Mouse (Mus musculus) lung, adult 2 months (tissue): Measurements from ENCODE around the gene Capn7. TPM values are rescaled to one million over a fixed set of nuclear protein-coding genes. Genes with fewer than 3 reads are reported as not detected.

ENCODE experiments used
- DNase-seq: peaks from one replicate; pipeline ENCODE4 v3.0.0; 2022
- H3K4me1 ChIP-seq: fragments of 200-500 bp; 2 replicates; pipeline ENCODE4 v1.6.1; 2011; ENCODE audit warnings: low read length; ENCODE audit not compliant: control insufficient read depth, insufficient read depth
- H3K4me3 ChIP-seq: fragments of 200-500 bp; replicated peaks from 2 replicates; pipeline ENCODE3; 2011; ENCODE audit warnings: low read depth, mild to moderate bottlenecking, control low read depth, low read length; ENCODE audit errors: extremely low read depth
- CTCF ChIP-seq: fragments of 200-500 bp; IDR thresholded peaks from 2 replicates; pipeline ENCODE4 v1.5.1; 2011; ENCODE audit warnings: mild to moderate bottlenecking, low read length, control low read depth; ENCODE audit not compliant: insufficient read depth
- POLR2A ChIP-seq: fragments of 200-500 bp; IDR thresholded peaks from 2 replicates; pipeline ENCODE4 v1.6.1; 2011; ENCODE audit warnings: low read depth, mild to moderate bottlenecking, control low read depth, low read length, borderline replicate concordance; ENCODE audit errors: extremely low read depth
- WGBS: fragments of 180-500 bp; shearing (Covaris S2); methylation state at CpG from one replicate; pipeline ENCODE4 v1.1.7; 2018; 5-methylcytosine and 5-hydroxymethylcytosine counted together
- polyA plus RNA-seq: library from polyadenylated mRNA; depleted of rRNA; stranded (reverse); fragments of >200 nt; gene quantifications from 2 replicates; pipeline ENCODE4 v1.2.3, GENCODE M21; 2012; rRNA removed

Capn7 gene
- polyA plus RNA-seq, result 11.0 and 12.2 TPM in 2 replicates

- Histone ChIP-seq H3K4me1 (peaks cover 2% of the 10 kb centered on the region; the same call in 1 of the 2 replicates), H3K4me3 (peak within 1 kb of the TSS; percentile 94)
- DNase-seq, result peak; percentile 99
- under 1% methylated on average over 78 of the region's 78 CpGs for WGBS
- no peak for TF ChIP-seq CTCF
- peak; percentile 85 for TF ChIP-seq POLR2A
Observed at GRCm38 (mm10) chr14:31336369-31337155, at the start of gene Capn7. TSS of gene Capn7 (plus strand) at chr14:31336638.

DNA sequence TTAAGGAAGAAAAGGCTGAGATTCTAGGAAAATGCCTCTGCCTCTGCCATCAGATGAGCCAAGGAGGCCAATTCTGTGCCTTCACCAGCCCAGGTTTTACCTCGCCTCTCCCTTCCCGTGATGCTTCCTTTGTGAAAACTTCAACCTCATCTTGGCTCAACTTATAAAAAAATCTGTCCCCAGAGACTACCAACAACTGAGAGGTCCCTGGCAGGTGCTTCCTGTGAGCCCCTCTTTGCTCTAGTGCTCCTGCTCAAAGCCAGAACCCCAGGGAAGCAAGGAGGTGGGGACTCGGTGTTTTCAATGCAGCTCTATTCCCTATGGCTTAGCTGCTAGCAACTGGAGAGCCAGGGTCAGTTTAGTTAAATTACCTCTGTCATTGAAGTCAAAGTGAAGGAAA lies 23.2 kb upstream of the Capn7 start:
- Histone ChIP-seq H3K4me3 (no peak overlapping the region), H3K4me1 (no peaks in the 10 kb centered on the region)
- WGBS, result 40% methylated on average over 3 of the region's 3 CpGs
- no peak for DNase-seq
- TF ChIP-seq CTCF (no peak), POLR2A (no peak)

DNA sequence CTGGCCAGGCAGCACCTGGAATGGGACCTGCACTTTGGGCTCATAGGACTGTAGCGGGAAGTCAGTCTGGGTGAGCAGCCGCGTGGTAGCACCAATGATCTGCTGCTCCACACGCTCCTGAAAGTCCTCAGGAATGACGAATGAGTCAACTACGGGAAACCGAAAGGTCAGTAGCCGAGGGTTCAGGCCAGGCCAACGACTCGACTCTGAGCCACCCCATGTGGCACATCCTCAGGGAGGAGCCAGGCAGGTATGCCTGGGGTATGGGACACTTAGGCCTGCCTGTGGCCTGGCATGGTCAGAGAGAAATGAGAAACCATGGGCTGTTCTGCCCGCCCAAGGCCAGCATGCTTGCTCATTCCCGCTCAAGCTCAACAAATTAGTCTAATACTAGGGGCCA lies 19.8 kb upstream of the Capn7 start:
- Histone ChIP-seq H3K4me1 (no peaks in the 10 kb centered on the region), H3K4me3 (no peak overlapping the region)
- no peak for TF ChIP-seq POLR2A
- TF ChIP-seq CTCF, result no peak
- WGBS, result 61% methylated on average over 12 of the region's 12 CpGs
- DNase-seq, result no peak

- no peaks in the 10 kb centered on the region for H3K4me1 ChIP-seq
- WGBS, result 81% methylated on average over 3 of the region's 3 CpGs
- TF ChIP-seq CTCF (no peak), POLR2A (no peak)
- no peak for DNase-seq
- no peak overlapping the region for H3K4me3 ChIP-seq
Observed at GRCm38 (mm10) chr14:31317754-31318153, 18.7 kb upstream of the Capn7 start.

GRCm38 (mm10) chr14:31319546-31319945 lies 16.9 kb upstream of the Capn7 start:
- TF ChIP-seq CTCF, result no peak
- TF ChIP-seq POLR2A, result no peak
- DNase-seq, result no peak
- Histone ChIP-seq H3K4me3 (no peak overlapping the region), H3K4me1 (no peaks in the 10 kb centered on the region; the same call in 1 of the 2 replicates)
- WGBS, result 74% methylated on average over 10 of the region's 10 CpGs

DNA sequence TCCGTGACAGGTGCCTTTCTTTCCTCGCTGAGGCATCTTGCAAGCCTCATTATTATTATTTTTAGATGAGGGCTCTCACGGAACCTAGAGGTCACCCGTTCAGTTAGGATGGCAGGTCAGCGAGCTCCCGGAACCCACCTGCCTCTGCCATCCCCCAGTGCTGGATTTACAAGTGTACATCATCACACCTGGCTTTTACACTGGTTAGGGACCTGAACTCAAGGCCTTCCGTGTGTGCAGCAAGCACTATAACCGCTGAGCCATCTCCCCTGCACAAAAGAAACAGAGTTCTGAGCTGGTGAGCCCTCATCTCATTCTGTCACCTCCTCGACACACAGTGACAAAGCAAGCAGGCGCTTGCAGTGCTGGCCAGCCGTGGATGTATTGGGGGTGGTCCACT lies 15.3 kb upstream of the Capn7 start:
- DNase-seq, result no peak
- Histone ChIP-seq H3K4me3 (no peak overlapping the region), H3K4me1 (no peaks in the 10 kb centered on the region; the same call in 1 of the 2 replicates)
- TF ChIP-seq CTCF (no peak), POLR2A (no peak)
- 87% methylated on average over 11 of the region's 11 CpGs for WGBS

DNA sequence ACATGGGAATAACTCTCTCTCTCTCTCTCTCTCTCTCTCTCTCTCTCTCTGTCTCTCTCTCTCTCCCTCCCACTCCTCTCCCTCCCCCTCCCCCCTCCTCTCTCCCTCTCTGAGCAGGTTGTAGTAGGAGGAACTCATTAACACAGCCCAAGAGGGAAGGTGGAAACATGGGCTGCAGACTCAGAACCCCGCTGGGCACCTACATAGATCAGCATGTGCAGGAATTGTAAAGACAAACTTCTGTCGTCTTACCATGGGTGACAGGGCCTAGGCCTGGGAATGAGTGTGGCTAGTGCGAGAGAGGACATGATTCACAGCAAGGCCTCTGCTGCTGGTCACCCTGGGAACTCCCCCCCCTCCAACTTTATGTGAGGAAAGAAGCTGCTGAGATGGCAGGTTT lies 14.2 kb upstream of the Capn7 start:
- H3K4me3 ChIP-seq, result no peak overlapping the region
- TF ChIP-seq CTCF (no peak), POLR2A (no peak)
- WGBS, result 87% methylated on average over 3 of the region's 3 CpGs
- H3K4me1 ChIP-seq, result no peaks in the 10 kb centered on the region; the same call in 1 of the 2 replicates
- no peak for DNase-seq

DNA sequence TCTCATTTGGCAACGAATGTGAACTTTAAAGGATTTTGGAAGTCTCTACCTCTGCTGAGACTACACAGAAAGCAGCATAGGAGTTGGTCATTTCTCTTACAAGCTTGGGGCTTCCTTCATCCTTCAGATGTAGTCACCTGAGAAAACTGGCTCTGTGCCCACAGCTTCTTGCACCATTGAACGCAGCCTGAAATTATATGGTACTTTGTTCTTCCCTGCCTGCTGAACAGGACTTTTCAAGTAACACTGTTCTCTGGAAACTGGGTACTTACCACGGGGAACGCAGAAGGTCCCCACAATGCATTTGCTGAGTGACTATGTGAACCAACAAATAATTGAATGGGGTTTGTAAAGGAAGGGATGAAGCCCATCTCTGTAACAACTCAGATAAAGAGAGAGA lies 13.2 kb upstream of the Capn7 start:
- 68% methylated on average over 4 of the region's 4 CpGs for WGBS
- Histone ChIP-seq H3K4me3 (peak overlapping the region; percentile 4), H3K4me1 (no peaks in the 10 kb centered on the region; the same call in 1 of the 2 replicates)
- no peak for TF ChIP-seq CTCF
- TF ChIP-seq POLR2A, result no peak
- no peak for DNase-seq

DNA sequence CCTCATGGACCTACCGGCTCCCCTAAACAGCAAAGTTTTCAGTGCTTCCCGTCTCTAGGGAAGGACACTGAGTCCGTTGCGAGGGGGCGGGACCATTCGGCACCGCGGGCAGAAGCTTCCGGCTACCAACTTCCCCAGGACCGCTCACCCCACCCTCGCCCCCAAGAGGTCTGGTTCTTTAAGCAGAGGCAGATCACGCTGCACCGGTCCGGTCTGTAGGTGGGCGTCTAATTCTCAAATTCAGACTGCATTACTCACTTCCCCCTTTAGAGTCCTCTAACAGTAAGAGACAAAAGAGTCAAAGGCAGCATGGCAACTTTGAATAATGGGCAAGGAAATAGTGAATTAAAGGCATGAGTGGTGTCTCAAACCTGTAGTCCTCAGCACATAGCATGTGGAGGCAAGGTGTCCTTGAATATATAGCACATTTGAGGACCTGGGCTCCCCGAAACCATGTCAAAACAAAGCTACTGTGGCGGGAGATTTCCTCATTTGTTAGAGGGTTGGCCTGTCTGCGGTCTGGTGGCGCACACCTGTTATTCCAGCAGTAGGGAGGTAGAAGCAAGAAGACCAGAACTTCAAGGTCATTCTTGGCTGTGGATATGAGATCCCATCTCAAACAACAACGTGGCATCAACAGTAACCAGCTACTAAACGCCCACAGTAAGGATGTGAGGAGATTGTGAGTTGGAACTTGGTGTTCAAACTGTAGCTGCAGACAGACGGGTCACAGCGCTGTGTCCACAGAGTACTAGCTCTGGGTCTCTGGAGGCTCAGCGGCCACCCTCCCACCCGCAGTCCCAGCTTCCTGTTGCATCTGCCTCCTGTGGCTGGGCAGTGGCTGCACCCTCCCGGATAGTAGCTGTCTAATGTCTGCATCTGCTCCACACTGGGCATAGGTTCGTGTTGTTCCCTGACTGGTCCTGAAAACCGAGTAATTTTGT lies 12.3 kb upstream of the Capn7 start, which contains the start of gene Dnah1:
Dnah1 (minus strand) TSS at position 48 of the 944 bp plus-strand sequence.
- 21% methylated on average over 28 of the region's 28 CpGs for WGBS

More for the DNA sequence above, 12.3 kb upstream of the Capn7 start, which contains the start of gene Dnah1:
- peak; percentile 34 for DNase-seq
- Histone ChIP-seq H3K4me1 (no peaks in the 10 kb centered on the region; the same call in 1 of the 2 replicates), H3K4me3 (peak within 1 kb of the TSS; percentile 35)
- TF ChIP-seq CTCF, result no peak
- TF ChIP-seq POLR2A, result no peak
